Mouse (Mus musculus): ENCODE results near the gene Rrp1b. TPM values are rescaled to one million over a fixed set of nuclear protein-coding genes. Genes with fewer than 3 reads are reported as not detected.

The Rrp1b gene
- total RNA-seq, 1 experiment: 155 TPM

GRCm38 (mm10) chr17:31998351-31998750 lies 37.5 kb upstream of the Rrp1b start:
- H3K9ac ChIP-seq (ENCODE audit: insufficient read depth, low read depth, low read length, poor library complexity, severe bottlenecking): no peak overlapping the region
- no peak for DNase-seq (ENCODE audit: low read depth, low spot score)
- no peaks in the 10 kb centered on the region for H3K9me3 ChIP-seq (ENCODE audit: control insufficient read depth, insufficient read depth, low read depth, low read length)
- TF ChIP-seq HCFC1 (IDR thresholded peaks at IDR 0.05; ENCODE audit: borderline replicate concordance, insufficient read depth, low read length) (no peak), ZNF384 (IDR thresholded peaks at IDR 0.05; ENCODE audit: low read depth, low read length) (no peak)
- H3K4me3 ChIP-seq (ENCODE audit: insufficient read depth in 1 of 2, low read depth in 1 of 2, low read length in 2 of 2, poor library complexity in 1 of 2, severe bottlenecking in 1 of 2): no peak overlapping the region
- no peak overlapping the region for H3K27ac ChIP-seq (ENCODE audit: insufficient read depth, low read depth, low read length, poor library complexity, severe bottlenecking)
- peaks cover 13% of the 10 kb centered on the region; the same call in 1 of the 2 replicates for H3K36me3 ChIP-seq (ENCODE audit: control insufficient read depth, insufficient read depth, low read length, poor library complexity, severe bottlenecking)
- H3K4me1 ChIP-seq (ENCODE audit: control insufficient read depth in 2 of 2, insufficient read depth in 2 of 2, low read length in 2 of 2, poor library complexity in 1 of 2): peaks cover 0 to 1% of the 10 kb centered on the region in 2 experiments; a peak in 1 of 4 replicates
- in situ Hi-C loops (cut with MboI; ENCODE audit: low sequenced_read_pairs in 2 of 2, unreplicated experiment in 2 of 2): no loop called here

- H3K27ac ChIP-seq (ENCODE audit: insufficient read depth, low read depth, low read length, poor library complexity, severe bottlenecking): no peak overlapping the region
- H3K4me1 ChIP-seq (ENCODE audit: control insufficient read depth in 2 of 2, insufficient read depth in 2 of 2, low read length in 2 of 2, poor library complexity in 1 of 2): peaks cover 0 to 1% of the 10 kb centered on the region in 2 experiments; a peak in 1 of 4 replicates
- TF ChIP-seq ZNF384 (IDR thresholded peaks at IDR 0.05; ENCODE audit: low read depth, low read length) (no peak), CHD2 (IDR thresholded peaks at IDR 0.05; ENCODE audit: low read depth, low read length) (no peak), ZC3H11A (IDR thresholded peaks at IDR 0.05; ENCODE audit: borderline replicate concordance, low read depth, low read length) (no peak), HCFC1 (IDR thresholded peaks at IDR 0.05; ENCODE audit: borderline replicate concordance, insufficient read depth, low read length) (no peak), MAFK (IDR thresholded peaks at IDR 0.05; ENCODE audit: insufficient read depth, low read depth, low read length) (no peak)
- DNase-seq (ENCODE audit: low read depth, low spot score): no peak
- H3K9ac ChIP-seq (ENCODE audit: insufficient read depth, low read depth, low read length, poor library complexity, severe bottlenecking): no peak overlapping the region
- no peaks in the 10 kb centered on the region for H3K9me3 ChIP-seq (ENCODE audit: control insufficient read depth, insufficient read depth, low read depth, low read length)
- H3K4me3 ChIP-seq (ENCODE audit: insufficient read depth in 1 of 2, low read depth in 1 of 2, low read length in 2 of 2, poor library complexity in 1 of 2, severe bottlenecking in 1 of 2): no peak overlapping the region
- in situ Hi-C loops (cut with MboI; ENCODE audit: low sequenced_read_pairs in 2 of 2, unreplicated experiment in 2 of 2): no loop called here
- peaks cover 26% of the 10 kb centered on the region for H3K36me3 ChIP-seq (ENCODE audit: control insufficient read depth, insufficient read depth, low read length, poor library complexity, severe bottlenecking)
These were observed 32.6 kb upstream of the Rrp1b start for GRCm38 (mm10) chr17:32003251-32003650.

GRCm38 (mm10) chr17:32006800-32007199 lies 29.1 kb upstream of the Rrp1b start:
- no peak overlapping the region for H3K4me3 ChIP-seq (ENCODE audit: insufficient read depth in 1 of 2, low read depth in 1 of 2, low read length in 2 of 2, poor library complexity in 1 of 2, severe bottlenecking in 1 of 2)
- H3K9me3 ChIP-seq (ENCODE audit: control insufficient read depth, insufficient read depth, low read depth, low read length): no peaks in the 10 kb centered on the region
- no peak for DNase-seq (ENCODE audit: low read depth, low spot score)
- H3K27ac ChIP-seq (ENCODE audit: insufficient read depth, low read depth, low read length, poor library complexity, severe bottlenecking): no peak overlapping the region
- in situ Hi-C loops (cut with MboI; ENCODE audit: low sequenced_read_pairs in 2 of 2, unreplicated experiment in 2 of 2): no loop called here
- no peak overlapping the region for H3K9ac ChIP-seq (ENCODE audit: insufficient read depth, low read depth, low read length, poor library complexity, severe bottlenecking)
- TF ChIP-seq MAFK (IDR thresholded peaks at IDR 0.05; ENCODE audit: insufficient read depth, low read depth, low read length): no peak
- no peak for TF ChIP-seq ZC3H11A (IDR thresholded peaks at IDR 0.05; ENCODE audit: borderline replicate concordance, low read depth, low read length)
- no peak for TF ChIP-seq HCFC1 (IDR thresholded peaks at IDR 0.05; ENCODE audit: borderline replicate concordance, insufficient read depth, low read length)
- TF ChIP-seq ZNF384 (IDR thresholded peaks at IDR 0.05; ENCODE audit: low read depth, low read length): no peak
- TF ChIP-seq CHD2 (IDR thresholded peaks at IDR 0.05; ENCODE audit: low read depth, low read length): no peak
- no peaks in the 10 kb centered on the region for H3K4me1 ChIP-seq (ENCODE audit: control insufficient read depth in 2 of 2, insufficient read depth in 2 of 2, low read length in 2 of 2, poor library complexity in 1 of 2)
- H3K36me3 ChIP-seq (ENCODE audit: control insufficient read depth, insufficient read depth, low read length, poor library complexity, severe bottlenecking): peaks cover 33% of the 10 kb centered on the region

- no peak for DNase-seq (ENCODE audit: low read depth, low spot score)
- no peak overlapping the region for H3K4me3 ChIP-seq (ENCODE audit: insufficient read depth in 1 of 2, low read depth in 1 of 2, low read length in 2 of 2, poor library complexity in 1 of 2, severe bottlenecking in 1 of 2)
- no peaks in the 10 kb centered on the region for H3K4me1 ChIP-seq (ENCODE audit: control insufficient read depth in 2 of 2, insufficient read depth in 2 of 2, low read length in 2 of 2, poor library complexity in 1 of 2)
- peaks cover 24% of the 10 kb centered on the region for H3K36me3 ChIP-seq (ENCODE audit: control insufficient read depth, insufficient read depth, low read length, poor library complexity, severe bottlenecking)
- no peaks in the 10 kb centered on the region for H3K9me3 ChIP-seq (ENCODE audit: control insufficient read depth, insufficient read depth, low read depth, low read length)
- no peak for TF ChIP-seq CHD2 (IDR thresholded peaks at IDR 0.05; ENCODE audit: low read depth, low read length)
- TF ChIP-seq MAFK (IDR thresholded peaks at IDR 0.05; ENCODE audit: insufficient read depth, low read depth, low read length): no peak
- no peak for TF ChIP-seq HCFC1 (IDR thresholded peaks at IDR 0.05; ENCODE audit: borderline replicate concordance, insufficient read depth, low read length)
- TF ChIP-seq ZNF384 (IDR thresholded peaks at IDR 0.05; ENCODE audit: low read depth, low read length): no peak
- TF ChIP-seq ZC3H11A (IDR thresholded peaks at IDR 0.05; ENCODE audit: borderline replicate concordance, low read depth, low read length): no peak
- in situ Hi-C loops (cut with MboI; ENCODE audit: low sequenced_read_pairs in 2 of 2, unreplicated experiment in 2 of 2): no loop called here
- no peak overlapping the region for H3K27ac ChIP-seq (ENCODE audit: insufficient read depth, low read depth, low read length, poor library complexity, severe bottlenecking)
- no peak overlapping the region for H3K9ac ChIP-seq (ENCODE audit: insufficient read depth, low read depth, low read length, poor library complexity, severe bottlenecking)
These were observed 24.2 kb upstream of the Rrp1b start for GRCm38 (mm10) chr17:32011694-32012093.

GRCm38 (mm10) chr17:32012254-32012653 lies 23.6 kb upstream of the Rrp1b start:
- Histone ChIP-seq H3K4me1 (ENCODE audit: control insufficient read depth in 2 of 2, insufficient read depth in 2 of 2, low read length in 2 of 2, poor library complexity in 1 of 2) (no peaks in the 10 kb centered on the region), H3K27ac (ENCODE audit: insufficient read depth, low read depth, low read length, poor library complexity, severe bottlenecking) (no peak overlapping the region), H3K36me3 (ENCODE audit: control insufficient read depth, insufficient read depth, low read length, poor library complexity, severe bottlenecking) (peaks cover 24% of the 10 kb centered on the region), H3K4me3 (ENCODE audit: insufficient read depth in 1 of 2, low read depth in 1 of 2, low read length in 2 of 2, poor library complexity in 1 of 2, severe bottlenecking in 1 of 2) (no peak overlapping the region), H3K9me3 (ENCODE audit: control insufficient read depth, insufficient read depth, low read depth, low read length) (no peaks in the 10 kb centered on the region), H3K9ac (ENCODE audit: insufficient read depth, low read depth, low read length, poor library complexity, severe bottlenecking) (no peak overlapping the region)
- TF ChIP-seq ZC3H11A (IDR thresholded peaks at IDR 0.05; ENCODE audit: borderline replicate concordance, low read depth, low read length) (no peak), MAFK (IDR thresholded peaks at IDR 0.05; ENCODE audit: insufficient read depth, low read depth, low read length) (no peak), ZNF384 (IDR thresholded peaks at IDR 0.05; ENCODE audit: low read depth, low read length) (no peak), HCFC1 (IDR thresholded peaks at IDR 0.05; ENCODE audit: borderline replicate concordance, insufficient read depth, low read length) (no peak), CHD2 (IDR thresholded peaks at IDR 0.05; ENCODE audit: low read depth, low read length) (no peak)
- DNase-seq (ENCODE audit: low read depth, low spot score): no peak
- in situ Hi-C loops (cut with MboI; ENCODE audit: low sequenced_read_pairs in 2 of 2, unreplicated experiment in 2 of 2): no loop called here

Measured in ES-E14 (cell line).